Mouse (Mus musculus): ENCODE results near the gene Bhlha15.

Gene Bhlha15

GRCm38 (mm10) chr5:144191026-144191425, 940 bp downstream of the Bhlha15 start:
- no peak for DNase-seq (ENCODE audit: low spot score)

- DNase-seq (ENCODE audit: low spot score): no peak
These were observed 2.6 kb downstream of the Bhlha15 start for GRCm38 (mm10) chr5:144192673-144193072.

GRCm38 (mm10) chr5:144194416-144194815, 4.3 kb downstream of the Bhlha15 start:
- DNase-seq (ENCODE audit: low spot score): no peak

- DNase-seq (ENCODE audit: low spot score): no peak
These were observed 5.5 kb downstream of the Bhlha15 start for GRCm38 (mm10) chr5:144195567-144195966.

- no peak for DNase-seq (ENCODE audit: low spot score)
These were observed 10.5 kb downstream of the Bhlha15 start for GRCm38 (mm10) chr5:144200616-144201015.

- DNase-seq (ENCODE audit: low spot score): no peak
These were observed 12.3 kb downstream of the Bhlha15 start for GRCm38 (mm10) chr5:144202430-144202829.

- DNase-seq (ENCODE audit: low spot score): no peak
These were observed 13.4 kb downstream of the Bhlha15 start for GRCm38 (mm10) chr5:144203398-144203959.

GRCm38 (mm10) chr5:144204303-144204702, 14.2 kb downstream of the Bhlha15 start:
- DNase-seq (ENCODE audit: low spot score): no peak

GRCm38 (mm10) chr5:144204911-144205310, 14.8 kb downstream of the Bhlha15 start:
- no peak for DNase-seq (ENCODE audit: low spot score)

GRCm38 (mm10) chr5:144206069-144206468, 16.0 kb downstream of the Bhlha15 start:
- DNase-seq (ENCODE audit: low spot score): no peak

GRCm38 (mm10) chr5:144207478-144207877, 17.4 kb downstream of the Bhlha15 start:
- peak; percentile 43 for DNase-seq (ENCODE audit: low spot score)

GRCm38 (mm10) chr5:144214453-144214852, 24.4 kb downstream of the Bhlha15 start:
- DNase-seq (ENCODE audit: low spot score): peak; percentile 50

- no peak for DNase-seq (ENCODE audit: low spot score)
These were observed 25.9 kb downstream of the Bhlha15 start for GRCm38 (mm10) chr5:144215992-144216391.

- no peak for DNase-seq (ENCODE audit: low spot score)
These were observed 28.0 kb downstream of the Bhlha15 start for GRCm38 (mm10) chr5:144218061-144218460.

GRCm38 (mm10) chr5:144219306-144219705, 29.2 kb downstream of the Bhlha15 start:
- no peak for DNase-seq (ENCODE audit: low spot score)

GRCm38 (mm10) chr5:144219936-144220335, 29.9 kb downstream of the Bhlha15 start:
- no peak for DNase-seq (ENCODE audit: low spot score)

- no peak for DNase-seq (ENCODE audit: low spot score)
These were observed 31.2 kb downstream of the Bhlha15 start for GRCm38 (mm10) chr5:144221305-144221704.

- DNase-seq (ENCODE audit: low spot score): no peak
These were observed 32.9 kb downstream of the Bhlha15 start for GRCm38 (mm10) chr5:144222811-144223502.

GRCm38 (mm10) chr5:144223503-144223862, 33.4 kb downstream of the Bhlha15 start, which contains the start of gene Tecpr1:
Tecpr1 (minus strand) TSS chr5:144223615.
- DNase-seq (ENCODE audit: low spot score): peak; percentile 91

GRCm38 (mm10) chr5:144223899-144224816, 34.1 kb downstream of the Bhlha15 start:
- no peak for DNase-seq (ENCODE audit: low spot score)

- DNase-seq (ENCODE audit: low spot score): no peak
These were observed 36.1 kb downstream of the Bhlha15 start for GRCm38 (mm10) chr5:144226220-144226619.

- DNase-seq (ENCODE audit: low spot score): no peak
These were observed 40.1 kb downstream of the Bhlha15 start for GRCm38 (mm10) chr5:144230216-144230615.

- no peak for DNase-seq (ENCODE audit: low spot score)
These were observed 41.3 kb downstream of the Bhlha15 start for GRCm38 (mm10) chr5:144231410-144231809.
